Comparison of ENCODE assay signal across 7 mouse cellular contexts in the genomic region with DNA sequence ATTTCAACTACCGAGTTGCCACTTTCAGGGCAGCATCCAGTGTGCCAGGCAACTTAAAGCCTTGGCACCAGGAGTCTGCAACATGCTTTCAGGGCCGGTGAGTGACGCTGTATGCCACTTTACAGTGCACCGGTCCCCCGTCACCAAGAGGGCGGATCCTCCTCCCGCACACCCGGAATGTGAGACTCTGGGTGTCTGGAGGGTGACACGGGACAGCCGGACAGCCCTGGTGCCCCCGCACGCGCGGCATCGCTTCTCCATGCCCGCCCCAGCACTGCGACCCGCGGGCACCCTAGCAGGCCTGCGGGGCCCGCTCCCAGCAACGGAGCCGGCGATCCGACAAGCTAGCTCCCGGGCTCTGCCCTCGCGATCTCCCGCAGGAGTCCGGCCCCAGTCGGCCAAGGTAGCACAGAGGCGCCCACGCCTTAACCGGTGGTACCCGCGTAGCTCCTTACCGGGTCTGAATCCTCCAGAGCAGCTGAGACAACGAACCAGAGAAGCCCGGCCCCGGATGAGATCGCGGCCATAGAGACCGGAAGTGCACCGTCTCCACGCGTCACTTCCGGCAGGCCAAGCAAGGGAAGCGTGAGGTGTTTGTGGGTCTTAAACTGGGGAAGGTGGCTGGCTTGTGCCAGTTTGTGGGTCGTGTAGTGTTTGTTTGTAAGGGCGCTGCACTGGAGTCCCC. TPM values are rescaled to one million over a fixed set of nuclear protein-coding genes. Genes with fewer than 3 reads are reported as not detected.
A peak's percentile ranks its signal among the peaks of the same experiment; 100 is the strongest.
DNase-seq lines count a peak whose midpoint lies in the region; ATAC-seq and TF ChIP-seq lines count a peak whose summit lies in the region.

A gene (minus strand): TSS at position 551 of the 685 bp plus-strand sequence.

- H3K27me3 ChIP-seq in embryonic facial prominence, embryonic 12.5 days: no peaks in the 10 kb centered on the region
- no peaks in the 10 kb centered on the region for H3K27me3 ChIP-seq in kidney, adult 2 months (replicated peaks; ENCODE audit: control insufficient read depth, insufficient read depth, low read length)
- H3K27me3 ChIP-seq in limb, embryonic 12.5 days: no peaks in the 10 kb centered on the region
- H3K27me3 ChIP-seq in midbrain, embryonic 15.5 days (replicated peaks): no peaks in the 10 kb centered on the region
- no peaks in the 10 kb centered on the region for H3K27me3 ChIP-seq in spleen, adult 2 months (ENCODE audit: control insufficient read depth, insufficient read depth, low read length)

- H3K4me3 ChIP-seq in embryonic facial prominence, embryonic 12.5 days: peak within 1 kb of the TSS; percentile 95
- H3K4me3 ChIP-seq in kidney, adult 2 months (ENCODE audit: insufficient read depth, low read depth, low read length): peak within 1 kb of the TSS; percentile 95
- H3K4me3 ChIP-seq in limb, embryonic 12.5 days (replicated peaks): peak within 1 kb of the TSS; percentile 90
- peak within 1 kb of the TSS; percentile 82 for H3K4me3 ChIP-seq in midbrain, embryonic 15.5 days
- peak within 1 kb of the TSS; percentile 97 for H3K4me3 ChIP-seq in spleen, adult 2 months (ENCODE audit: extremely low read depth, insufficient read depth, insufficient read length)

- peak; percentile 87 for DNase-seq in adrenal gland, postnatal 25 days
- peak; percentile 90 to 93 for DNase-seq in heart, adult 18-20 months
- peak; percentile 93 for DNase-seq in kidney, adult 2 months
- peak; percentile 80 to 87 for DNase-seq in spleen, adult 2 months (ENCODE audit: low read depth in 1 of 2, low spot score in 2 of 2)

- no peaks in the 10 kb centered on the region for H3K9me3 ChIP-seq in embryonic facial prominence, embryonic 12.5 days
- no peaks in the 10 kb centered on the region for H3K9me3 ChIP-seq in limb, embryonic 12.5 days
- H3K9me3 ChIP-seq in midbrain, embryonic 15.5 days: no peaks in the 10 kb centered on the region

- ATAC-seq in embryonic facial prominence, embryonic 12.5 days (ENCODE audit: insufficient number of reproducible peaks, insufficient read depth, low FRiP score, low TSS enrichment): peak; percentile 98
- peak; percentile 96 for ATAC-seq in limb, embryonic 12.5 days (ENCODE audit: insufficient number of reproducible peaks, insufficient read depth, low FRiP score, low TSS enrichment, low read depth)
- ATAC-seq in midbrain, embryonic 15.5 days (replicated peaks): peak; percentile 100

- H3K9ac ChIP-seq in embryonic facial prominence, embryonic 12.5 days: peak within 1 kb of the TSS; percentile 96
- peak within 1 kb of the TSS; percentile 95 for H3K9ac ChIP-seq in limb, embryonic 12.5 days (replicated peaks)
- peak within 1 kb of the TSS; percentile 99 for H3K9ac ChIP-seq in midbrain, embryonic 15.5 days

- peaks cover 18% of the 10 kb centered on the region; the same call in 1 of the 2 replicates for H3K36me3 ChIP-seq in embryonic facial prominence, embryonic 12.5 days
- peaks cover 2% of the 10 kb centered on the region; the same call in 1 of the 2 replicates for H3K36me3 ChIP-seq in kidney, adult 2 months (ENCODE audit: control insufficient read depth, insufficient read depth, low read length)
- peaks cover 19% of the 10 kb centered on the region for H3K36me3 ChIP-seq in limb, embryonic 12.5 days
- H3K36me3 ChIP-seq in midbrain, embryonic 15.5 days (replicated peaks): peaks cover 14% of the 10 kb centered on the region
- H3K36me3 ChIP-seq in spleen, adult 2 months (ENCODE audit: control insufficient read depth, insufficient read depth, low read length): peaks cover 9% of the 10 kb centered on the region

- TF ChIP-seq POLR2A in kidney, adult 2 months (IDR thresholded peaks at IDR 0.05; ENCODE audit: low read depth, low read length): peak; percentile 85
- peak; percentile 93 for TF ChIP-seq POLR2A in spleen, adult 2 months (IDR thresholded peaks at IDR 0.05; ENCODE audit: low read depth, low read length)

- under 1% methylated on average over 49 of the region's 50 CpGs for WGBS in embryonic facial prominence, embryonic 12.5 days
- WGBS in kidney, adult 2 months: under 1% methylated on average over 50 of the region's 50 CpGs
- 1% methylated on average over 50 of the region's 50 CpGs for WGBS in limb, embryonic 12.5 days
- under 1% methylated on average over 48 of the region's 50 CpGs for WGBS in midbrain, embryonic 15.5 days
- WGBS in spleen, adult 2 months: under 1% methylated on average over 50 of the region's 50 CpGs

- H3K4me2 ChIP-seq in embryonic facial prominence, embryonic 12.5 days (replicated peaks): peak within 1 kb of the TSS; percentile 65
- peak within 1 kb of the TSS; percentile 67 for H3K4me2 ChIP-seq in limb, embryonic 12.5 days
- H3K4me2 ChIP-seq in midbrain, embryonic 15.5 days: peak within 1 kb of the TSS; percentile 62

- peak within 1 kb of the TSS; percentile 90 for H3K27ac ChIP-seq in embryonic facial prominence, embryonic 12.5 days
- H3K27ac ChIP-seq in kidney, adult 2 months (ENCODE audit: insufficient read depth, low read depth, low read length): peak within 1 kb of the TSS; percentile 70
- H3K27ac ChIP-seq in limb, embryonic 12.5 days: peak within 1 kb of the TSS; percentile 96
- H3K27ac ChIP-seq in midbrain, embryonic 15.5 days: peak within 1 kb of the TSS; percentile 96
- peak within 1 kb of the TSS; percentile 96 for H3K27ac ChIP-seq in spleen, adult 2 months (ENCODE audit: insufficient read depth, low read length)

- peak; percentile 38; the same call in 1 of the 2 replicates for TF ChIP-seq CTCF in kidney, adult 2 months (conservative IDR thresholded peaks at IDR 0.05; ENCODE audit: insufficient read depth, insufficient read length, low read depth, low read length)
- 0 out of 2 replicates have a peak, but pooled peaks have one; percentile 18 for TF ChIP-seq CTCF in spleen, adult 2 months (IDR thresholded peaks at IDR 0.05; ENCODE audit: extremely low read depth, insufficient read depth, insufficient read length, insufficient replicate concordance)

- peaks cover 4% of the 10 kb centered on the region; the same call in 1 of the 2 replicates for H3K4me1 ChIP-seq in embryonic facial prominence, embryonic 12.5 days
- no peaks in the 10 kb centered on the region; the same call in 1 of the 2 replicates for H3K4me1 ChIP-seq in kidney, adult 2 months (ENCODE audit: control insufficient read depth, insufficient read depth, low read length)
- H3K4me1 ChIP-seq in limb, embryonic 12.5 days (replicated peaks): peaks cover 9% of the 10 kb centered on the region
- peaks cover 11% of the 10 kb centered on the region for H3K4me1 ChIP-seq in midbrain, embryonic 15.5 days
- H3K4me1 ChIP-seq in spleen, adult 2 months (ENCODE audit: control insufficient read depth, insufficient read depth, insufficient read length): no peaks in the 10 kb centered on the region; the same call in 1 of the 2 replicates

RNA-seq across cellular contexts. Expression of the gene that starts here (rescaled TPM):
- total RNA-seq in adrenal gland, postnatal 25 days (2021): 38.9 and 55.3 TPM in 2 replicates
- 31.0 and 34.3 TPM in 2 replicates for polyA plus RNA-seq in embryonic facial prominence, embryonic 12.5 days (2016; fragmentation: Nextera tagmentation; extraction: Ambion mirVana)
- 10 to 100 TPM; 13.6 to 14.6 TPM for total RNA-seq in heart, adult 18-20 months (2021)
- 9.5 and 14.1 TPM in 2 replicates for polyA plus RNA-seq in kidney, adult 2 months (2012; rRNA removed)
- polyA plus RNA-seq in limb, embryonic 12.5 days (2016; fragmentation: Nextera tagmentation; extraction: Ambion mirVana): 33.1 and 34.7 TPM in 2 replicates
- 19.8 and 20.8 TPM in 2 replicates for polyA plus RNA-seq in midbrain, embryonic 15.5 days (2015; fragmentation: Nextera tagmentation; extraction: Ambion mirVana)
- 7.2 and 8.3 TPM in 2 replicates for polyA plus RNA-seq in spleen, adult 2 months (2012; rRNA removed)

Comparison
In these comparisons a context has a peak if more than half of its experiments do, and no peak if none do; other contexts are left out.
1. Peak in every context shown above with its lines: DNase-seq, ATAC-seq, H3K4me3 ChIP-seq and H3K27ac ChIP-seq.